Mouse (Mus musculus): ENCODE measurements at regions not wholly inside any gene's neighbourhood (a gene's known extent, or its start where the extent isn't known, plus 50 kb on each side); places are given as distances from the start of the nearest gene placed in this dataset.

DNA sequence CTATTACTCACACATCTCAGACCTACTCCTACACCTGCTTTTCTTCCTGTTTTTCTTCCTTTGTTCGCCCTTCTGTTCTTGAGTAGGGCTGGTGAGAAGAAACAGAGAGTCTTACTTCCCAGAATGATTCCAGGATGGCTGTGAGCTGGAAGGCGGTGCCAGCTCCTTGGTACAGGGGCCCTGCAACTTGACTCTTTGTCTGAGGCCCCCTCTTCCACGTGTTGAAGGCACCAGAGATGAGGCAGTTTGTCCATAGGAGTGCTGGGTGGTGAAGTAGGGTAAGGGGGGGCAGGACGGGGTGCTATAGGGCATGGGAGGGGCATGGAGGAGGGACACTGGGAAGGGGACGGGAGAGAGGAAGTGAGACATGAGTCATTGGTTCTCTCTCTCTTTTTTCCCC lies 60.8 kb downstream of the Dmrta2 start:
- TF ChIP-seq POLR2A (IDR thresholded peaks at IDR 0.05; ENCODE audit: low read depth, low read length) (no peak), CTCF (IDR thresholded peaks at IDR 0.05; ENCODE audit: extremely low read depth, insufficient read depth, insufficient read length, insufficient replicate concordance) (no peak)

Data from spleen, adult 2 months (tissue).